19 mouse cellular contexts compared by ENCODE assay signal in genomic region chr9:121506478-121507180, GRCm38 (mm10). TPM values are rescaled to one million over a fixed set of nuclear protein-coding genes. Genes with fewer than 3 reads are reported as not detected.
A peak's percentile ranks its signal among the peaks of the same experiment; 100 is the strongest.
DNase-seq lines count a peak whose midpoint lies in the region; ATAC-seq and TF ChIP-seq lines count a peak whose summit lies in the region.
"Had no signal": no experiment of that assay in that cellular context is flagged by ENCODE, and none has a peak within 500 bp of the region (broad histone marks: within the 10 kb centered on the region; RNA-seq: fewer than 3 reads in every experiment).

No protein-coding gene starts in this region.

- no peak for ATAC-seq in forebrain, embryonic 14.5 days
- ATAC-seq in intestine, embryonic 16.5 days, result no peak
- ATAC-seq in stomach, postnatal 0 days (ENCODE audit: low FRiP score, low TSS enrichment), result no peak

- H3K27ac ChIP-seq in forebrain, embryonic 14.5 days (ENCODE audit: low read depth, low read length), result no peak overlapping the region; the same call in 1 of the 2 replicates
- H3K27ac ChIP-seq in forebrain, embryonic 10.5 days, result no peak overlapping the region
- H3K27ac ChIP-seq in intestine, embryonic 16.5 days (ENCODE audit: low read length), result no peak overlapping the region
- no peak overlapping the region for H3K27ac ChIP-seq in stomach, postnatal 0 days (replicated peaks)
- H3K27ac ChIP-seq in embryonic facial prominence, embryonic 10.5 days (replicated peaks), result no peak overlapping the region
- H3K27ac ChIP-seq: heart, embryonic 15.5 days; hindbrain, embryonic 12.5 days; lung, embryonic 15.5 days; stomach, embryonic 15.5 days had no signal

- no peaks in the 10 kb centered on the region for H3K9me3 ChIP-seq in forebrain, embryonic 14.5 days (replicated peaks; ENCODE audit: control insufficient read depth, low read length)
- no peaks in the 10 kb centered on the region for H3K9me3 ChIP-seq in forebrain, embryonic 10.5 days
- no peaks in the 10 kb centered on the region for H3K9me3 ChIP-seq in intestine, embryonic 16.5 days (ENCODE audit: control insufficient read depth, low read length)
- no peaks in the 10 kb centered on the region for H3K9me3 ChIP-seq in stomach, postnatal 0 days (ENCODE audit: control insufficient read depth, low read length)
- H3K9me3 ChIP-seq in embryonic facial prominence, embryonic 10.5 days, result no peaks in the 10 kb centered on the region
- H3K9me3 ChIP-seq: heart, embryonic 15.5 days; hindbrain, embryonic 12.5 days; lung, embryonic 15.5 days; stomach, embryonic 15.5 days had no signal

- no peak for TF ChIP-seq CTCF in stomach, postnatal 0 days (IDR thresholded peaks at IDR 0.05; ENCODE audit: low read depth)

- H3K4me2 ChIP-seq in forebrain, embryonic 14.5 days (ENCODE audit: low read length), result no peak overlapping the region
- H3K4me2 ChIP-seq in intestine, embryonic 16.5 days (ENCODE audit: low read depth, low read length), result no peak overlapping the region
- H3K4me2 ChIP-seq in stomach, postnatal 0 days (replicated peaks; ENCODE audit: low read depth), result no peak overlapping the region
- H3K4me2 ChIP-seq: heart, embryonic 15.5 days; hindbrain, embryonic 12.5 days; lung, embryonic 15.5 days; stomach, embryonic 15.5 days had no signal

- H3K27me3 ChIP-seq in forebrain, embryonic 14.5 days (replicated peaks; ENCODE audit: control insufficient read depth, insufficient read depth, low read length), result no peaks in the 10 kb centered on the region
- no peaks in the 10 kb centered on the region for H3K27me3 ChIP-seq in forebrain, embryonic 10.5 days (ENCODE audit: poor library complexity, severe bottlenecking)
- no peaks in the 10 kb centered on the region for H3K27me3 ChIP-seq in intestine, embryonic 16.5 days (replicated peaks; ENCODE audit: control insufficient read depth, insufficient read depth, low read length)
- no peaks in the 10 kb centered on the region for H3K27me3 ChIP-seq in stomach, postnatal 0 days (ENCODE audit: control insufficient read depth, insufficient read depth, low read length)
- no peaks in the 10 kb centered on the region for H3K27me3 ChIP-seq in embryonic facial prominence, embryonic 10.5 days (replicated peaks; ENCODE audit: low read depth, poor library complexity, severe bottlenecking)
- H3K27me3 ChIP-seq: heart, embryonic 15.5 days; hindbrain, embryonic 12.5 days; lung, embryonic 15.5 days; stomach, embryonic 15.5 days had no signal

- no peak overlapping the region for H3K4me3 ChIP-seq in forebrain, embryonic 14.5 days (ENCODE audit: low read depth, low read length)
- H3K4me3 ChIP-seq in forebrain, embryonic 10.5 days, result no peak overlapping the region
- no peak overlapping the region for H3K4me3 ChIP-seq in intestine, embryonic 16.5 days (ENCODE audit: low read length)
- no peak overlapping the region for H3K4me3 ChIP-seq in stomach, postnatal 0 days (ENCODE audit: low read depth, low read length)
- H3K4me3 ChIP-seq in embryonic facial prominence, embryonic 10.5 days, result no peak overlapping the region
- H3K4me3 ChIP-seq: erythroblast, embryonic 14.5 days; heart, embryonic 15.5 days; hindbrain, embryonic 12.5 days; lung, embryonic 15.5 days; stomach, embryonic 15.5 days had no signal

- DNase-seq in forebrain, embryonic 14.5 days (ENCODE audit: low spot score), result peak; percentile 60
- DNase-seq in forebrain, embryonic 10.5 days (ENCODE audit: extremely low spot score, low spot score), result no peak
- DNase-seq in frontal cortex, postnatal 14 days (ENCODE audit: low spot score in 2 of 2), result peak; percentile 53 to 64
- DNase-seq in left cerebral cortex, adult 9 months (ENCODE audit: low spot score in 2 of 2), result peak; percentile 64 to 84
- peak; percentile 72 to 89 for DNase-seq in right cerebral cortex, postnatal 36 days (ENCODE audit: low spot score in 2 of 2)
- DNase-seq in stomach, postnatal 0 days (ENCODE audit: low spot score), result no peak
- no peak for DNase-seq in embryonic facial prominence, embryonic 10.5 days (ENCODE audit: low spot score)
- DNase-seq: cerebellum, adult 11-12 months; embryo, embryonic 11 days; kidney, adult 18-20 months; kidney, postnatal 4 days; thymus, postnatal 25 days had no signal

- no peaks in the 10 kb centered on the region for H3K4me1 ChIP-seq in forebrain, embryonic 14.5 days (ENCODE audit: control insufficient read depth, insufficient read depth, low read length)
- H3K4me1 ChIP-seq in forebrain, embryonic 10.5 days, result no peaks in the 10 kb centered on the region
- H3K4me1 ChIP-seq in intestine, embryonic 16.5 days (ENCODE audit: control insufficient read depth, insufficient read depth, low read length), result peaks cover 2% of the 10 kb centered on the region; the same call in 1 of the 2 replicates
- H3K4me1 ChIP-seq in stomach, postnatal 0 days (replicated peaks; ENCODE audit: control insufficient read depth, insufficient read depth), result no peaks in the 10 kb centered on the region
- H3K4me1 ChIP-seq in embryonic facial prominence, embryonic 10.5 days, result no peaks in the 10 kb centered on the region
- H3K4me1 ChIP-seq: heart, embryonic 15.5 days; hindbrain, embryonic 12.5 days; lung, embryonic 15.5 days; stomach, embryonic 15.5 days had no signal

- H3K36me3 ChIP-seq in forebrain, embryonic 14.5 days (ENCODE audit: control insufficient read depth, insufficient read depth, low read length), result no peaks in the 10 kb centered on the region
- H3K36me3 ChIP-seq in forebrain, embryonic 10.5 days (replicated peaks), result no peaks in the 10 kb centered on the region
- H3K36me3 ChIP-seq in intestine, embryonic 16.5 days (ENCODE audit: control insufficient read depth, insufficient read depth, low read length), result no peaks in the 10 kb centered on the region
- no peaks in the 10 kb centered on the region for H3K36me3 ChIP-seq in stomach, postnatal 0 days (ENCODE audit: control insufficient read depth, insufficient read depth, low read length)
- H3K36me3 ChIP-seq in embryonic facial prominence, embryonic 10.5 days (replicated peaks), result no peaks in the 10 kb centered on the region
- H3K36me3 ChIP-seq: heart, embryonic 15.5 days; hindbrain, embryonic 12.5 days; lung, embryonic 15.5 days; stomach, embryonic 15.5 days had no signal

- TF ChIP-seq EP300 in stomach, postnatal 0 days (optimal IDR thresholded peaks at IDR 0.05), result no peak

- WGBS in forebrain, embryonic 14.5 days, result 56% methylated on average over 8 of the region's 8 CpGs
- WGBS in forebrain, embryonic 10.5 days, result 74% methylated on average over 8 of the region's 8 CpGs
- WGBS in intestine, embryonic 16.5 days, result 71% methylated on average over 8 of the region's 8 CpGs
- 51% methylated on average over 8 of the region's 8 CpGs for WGBS in stomach, postnatal 0 days
- WGBS in embryonic facial prominence, embryonic 10.5 days, result 71% methylated on average over 8 of the region's 8 CpGs

- H3K9ac ChIP-seq in forebrain, embryonic 14.5 days (ENCODE audit: low read length), result no peak overlapping the region
- no peak overlapping the region for H3K9ac ChIP-seq in intestine, embryonic 16.5 days (ENCODE audit: low read depth, low read length)
- H3K9ac ChIP-seq in stomach, postnatal 0 days (ENCODE audit: low read length), result no peak overlapping the region
- H3K9ac ChIP-seq: heart, embryonic 15.5 days; hindbrain, embryonic 12.5 days; lung, embryonic 15.5 days; stomach, embryonic 15.5 days had no signal

RNA-seq across cellular contexts. Expression of gene Cck, which starts 11.1 kb away (rescaled TPM):
- 27.1 and 30.2 TPM in 2 replicates for polyA plus RNA-seq in forebrain, embryonic 14.5 days (2014; fragmentation: Nextera tagmentation; extraction: Ambion mirVana)
- polyA plus RNA-seq in forebrain, embryonic 10.5 days (2016; fragmentation: Nextera tagmentation; extraction: Ambion mirVana), result 0.64 and 0.66 TPM in 2 replicates
- polyA plus RNA-seq in intestine, embryonic 16.5 days (2015; fragmentation: Nextera tagmentation; extraction: Ambion mirVana), result 65.7 and 70.7 TPM in 2 replicates
- polyA plus RNA-seq in stomach, postnatal 0 days (2015; fragmentation: Nextera tagmentation; extraction: Ambion mirVana), result 2.4 and 2.5 TPM in 2 replicates
- 0.91 and 0.99 TPM in 2 replicates for polyA plus RNA-seq in embryonic facial prominence, embryonic 10.5 days (2016; fragmentation: Nextera tagmentation; extraction: Ambion mirVana)
- polyA plus RNA-seq: erythroblast, embryonic 14.5 days; liver, adult 2 months had no signal

Comparison
In these comparisons a context has a peak if more than half of its experiments do, and no peak if none do; other contexts are left out.
1. DNase-seq: peak in forebrain, embryonic 14.5 days (single experiment), frontal cortex, postnatal 14 days (2 of 2), left cerebral cortex, adult 9 months (2 of 2) and right cerebral cortex, postnatal 36 days (2 of 2); none in forebrain, embryonic 10.5 days (single experiment), stomach, postnatal 0 days (single experiment) and embryonic facial prominence, embryonic 10.5 days (single experiment).